Mouse (Mus musculus): ENCODE results near the gene Gm6588. TPM values are rescaled to one million over a fixed set of nuclear protein-coding genes. Genes with fewer than 3 reads are reported as not detected.

Gene Gm6588
- total RNA-seq, 2 experiments from 2014 or later: not detected

DNA sequence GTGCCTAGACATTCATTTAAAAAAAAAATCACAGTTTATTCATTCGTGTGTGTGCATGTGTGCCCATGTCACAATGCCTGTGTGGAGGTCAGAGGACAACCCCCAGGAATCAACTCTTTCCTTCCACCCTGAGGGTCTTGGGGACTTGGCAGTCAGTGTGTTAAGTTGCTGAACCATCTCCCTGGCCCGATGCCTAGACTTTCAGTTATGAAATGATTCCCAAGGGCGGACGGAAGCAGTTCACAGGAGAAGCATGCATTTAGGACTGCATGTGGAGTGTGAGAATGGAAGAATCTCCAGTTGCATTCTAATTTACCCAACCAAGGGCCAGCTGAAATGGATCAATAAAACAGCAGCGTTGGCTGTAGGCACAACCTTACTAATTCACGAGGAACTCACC lies 17.1 kb downstream of the Gm6588 start:
- intact Hi-C loops (cut with DNase I): loop anchor here (5.0 kb wide), 1 partner anchor 106 kb away; no protein-coding TSS in a partner anchor
- no peak for DNase-seq (ENCODE audit: low spot score in 2 of 2)

DNA sequence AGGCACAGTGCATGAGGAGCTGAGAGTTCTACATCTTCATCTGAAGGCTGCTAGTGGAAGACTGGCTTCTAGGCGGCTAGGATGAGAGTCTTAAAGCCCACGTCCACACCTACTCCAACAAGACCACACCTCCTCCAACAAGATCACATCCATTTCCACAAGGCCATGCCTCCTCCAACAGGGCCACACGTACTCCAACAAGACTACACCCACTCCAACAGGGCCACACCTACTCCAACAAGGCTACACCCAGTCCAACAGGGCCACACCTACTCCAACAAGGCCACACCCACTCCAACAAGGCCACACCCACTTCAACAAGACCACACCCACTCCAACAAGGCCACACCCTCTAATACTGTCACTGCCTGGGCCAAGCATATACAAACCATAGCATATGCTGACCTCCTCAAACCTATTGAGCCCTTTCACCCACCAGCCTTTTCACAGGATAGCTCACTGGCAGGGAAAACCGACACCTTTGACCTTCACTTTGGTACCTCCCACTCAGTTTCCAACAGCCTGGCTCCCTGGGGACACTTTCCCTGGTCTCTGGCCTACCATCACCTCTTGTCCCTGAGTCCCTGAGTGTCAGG lies 19.9 kb downstream of the Gm6588 start:
- intact Hi-C loops (cut with DNase I): loop anchor here (5.0 kb wide), 1 partner anchor 103 kb away; no protein-coding TSS in a partner anchor
- DNase-seq (ENCODE audit: low spot score in 2 of 2): no peak

DNA sequence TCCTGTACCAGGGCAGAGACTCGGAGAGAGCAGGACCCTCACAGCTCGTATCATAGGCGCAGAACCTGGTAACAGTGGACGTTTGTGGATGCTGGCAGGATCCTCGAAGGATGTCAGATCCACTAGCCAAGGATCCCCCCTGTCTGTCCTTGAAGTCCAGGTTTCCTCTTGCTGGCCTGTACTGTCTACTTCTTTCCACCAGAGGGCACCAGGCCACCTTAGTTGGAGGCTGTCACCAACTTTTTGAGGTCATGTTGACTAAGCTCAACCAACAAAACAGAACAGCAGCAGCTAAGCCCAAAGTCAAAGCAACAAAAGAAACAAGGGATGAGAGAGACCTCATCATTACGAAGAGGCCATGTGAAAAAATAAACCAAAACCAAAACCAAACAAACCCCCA lies 20.9 kb downstream of the Gm6588 start:
- intact Hi-C loops (cut with DNase I): loop anchor here (5.0 to 10.0 kb wide), 2 partner anchors 165 to 392 kb away; no protein-coding TSS in a partner anchor
- DNase-seq (ENCODE audit: low spot score in 2 of 2): peak in 1 of 2 experiments; percentile 51

DNA sequence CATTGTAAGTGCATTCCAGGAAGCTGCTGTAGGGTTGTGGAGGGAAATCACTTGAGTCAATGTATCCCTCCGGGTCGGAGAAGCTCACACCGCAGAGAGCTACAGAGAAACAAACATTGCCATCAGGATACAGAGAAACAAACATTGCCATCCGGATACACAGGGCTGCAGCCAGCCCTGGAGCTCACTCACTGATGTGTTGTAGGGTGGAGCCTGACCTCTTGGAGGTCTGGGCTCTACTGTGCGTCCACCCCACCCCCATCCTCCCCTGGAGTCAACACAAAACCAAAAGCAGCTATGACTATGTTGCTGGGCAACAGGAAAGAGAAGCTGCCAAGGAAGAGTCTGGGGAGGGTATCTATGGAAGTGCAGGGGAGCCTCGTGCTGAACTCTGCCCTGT lies 24.2 kb downstream of the Gm6588 start:
- DNase-seq (ENCODE audit: low spot score in 2 of 2): no peak
- intact Hi-C loops (cut with DNase I): loop anchor here (5.0 to 10.0 kb wide), 2 partner anchors 161 to 389 kb away; no protein-coding TSS in a partner anchor

DNA sequence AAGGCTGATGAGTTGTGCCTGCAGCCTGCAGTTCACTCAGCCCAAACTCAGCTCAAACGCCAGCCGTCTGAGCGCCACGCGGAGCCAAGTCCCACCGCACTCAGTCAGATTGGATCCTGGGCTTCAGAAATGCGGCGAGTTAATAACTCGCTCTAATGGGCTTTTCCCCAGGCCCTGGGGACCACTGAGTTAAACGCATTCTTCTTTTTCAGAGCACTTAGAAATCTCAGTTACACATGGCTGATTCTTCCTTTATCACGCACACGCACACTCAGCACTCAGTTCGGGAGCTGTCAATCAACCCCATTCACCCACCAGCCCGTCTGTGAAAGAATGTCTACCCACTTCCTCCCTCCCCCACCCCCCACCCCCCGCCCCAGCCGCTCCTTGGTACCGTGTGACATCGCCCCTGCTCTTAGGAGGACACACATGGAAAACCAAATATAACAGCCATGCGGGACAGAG lies 32.8 kb downstream of the Gm6588 start:
- intact Hi-C loops (cut with DNase I): no loop called here

DNA sequence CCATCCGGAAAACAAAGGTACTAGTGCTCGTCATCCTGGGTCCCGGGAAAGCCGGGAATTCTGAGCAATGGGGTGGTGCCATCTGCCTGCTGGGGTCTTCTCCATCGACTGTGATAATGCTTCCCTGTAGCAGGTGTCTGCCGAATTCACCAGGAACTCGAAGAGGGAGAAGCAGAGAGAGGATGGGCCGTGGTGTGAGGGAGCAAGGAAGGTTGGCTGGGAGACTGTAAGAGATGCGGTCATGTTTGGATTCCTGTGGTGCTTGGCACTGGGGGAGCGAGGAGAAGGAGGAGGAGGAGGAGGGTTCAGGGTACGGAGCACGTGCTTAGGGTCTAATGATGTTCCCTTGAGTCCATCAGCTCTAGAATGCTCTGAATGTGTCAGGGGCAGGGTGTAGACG lies 33.3 kb downstream of the Gm6588 start:
- intact Hi-C loops (cut with DNase I): no loop called here
- DNase-seq (ENCODE audit: low spot score in 2 of 2): no peak

More for the DNA sequence above, 32.8 kb downstream of the Gm6588 start:
- no peak for DNase-seq (ENCODE audit: low spot score in 2 of 2)

DNA sequence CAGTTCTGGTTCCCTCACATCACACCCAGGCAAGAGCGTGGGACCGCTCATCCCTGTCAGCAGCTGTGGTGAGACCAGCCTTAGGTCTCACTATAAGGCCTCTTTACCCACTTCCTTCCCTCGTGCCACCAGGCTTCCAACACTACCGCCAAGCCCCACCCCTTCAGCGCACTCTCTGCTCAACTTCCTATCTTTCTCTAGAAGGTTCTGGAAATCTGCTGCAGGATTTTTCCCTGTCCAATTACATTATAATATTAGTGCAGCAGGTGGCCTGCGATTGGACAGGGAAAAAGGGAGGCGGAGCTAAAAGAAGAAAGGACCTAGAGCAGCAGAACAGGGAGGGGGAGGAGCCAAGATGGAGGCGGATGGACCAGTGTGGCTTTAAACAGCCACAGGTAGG lies 33.8 kb downstream of the Gm6588 start:
- no peak for DNase-seq (ENCODE audit: low spot score in 2 of 2)
- intact Hi-C loops (cut with DNase I): no loop called here

DNA sequence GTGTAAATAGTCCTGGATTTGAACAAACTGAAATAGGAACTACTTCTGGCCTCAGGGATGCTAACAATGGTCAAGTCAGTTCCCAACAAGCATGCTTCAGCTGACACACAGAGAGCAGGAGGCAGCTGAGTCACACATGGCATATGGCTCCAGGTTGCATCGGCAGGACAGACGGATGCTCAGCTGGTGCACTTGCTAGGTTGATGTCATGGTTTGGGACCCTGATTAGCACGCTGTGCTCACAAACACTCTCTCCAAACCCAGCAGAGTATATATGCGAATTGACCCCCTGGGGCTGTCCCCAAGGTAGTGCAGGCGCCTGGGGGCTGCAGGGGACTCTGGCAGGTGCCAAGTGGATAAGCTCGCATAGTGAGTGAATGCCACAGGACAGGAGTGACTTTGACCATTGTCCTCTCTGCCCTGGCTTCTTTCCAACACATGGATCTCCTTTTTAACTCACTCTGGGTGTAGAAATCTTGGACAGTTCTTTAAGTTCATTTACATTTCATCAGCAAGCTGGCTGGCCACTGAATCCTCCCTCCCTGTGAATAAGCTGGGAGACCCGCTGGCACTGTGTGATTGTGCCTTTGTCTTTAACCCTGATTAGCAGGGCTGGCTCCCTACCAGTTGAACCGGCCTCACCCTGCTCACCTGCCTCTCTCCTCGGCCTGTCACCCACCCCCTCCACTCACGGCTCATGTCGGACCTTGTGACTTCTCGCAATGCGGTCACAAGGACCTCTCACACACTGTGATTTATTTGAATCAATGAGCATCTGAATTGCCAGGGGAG lies 35.9 kb downstream of the Gm6588 start:
- no peak for DNase-seq (ENCODE audit: low spot score in 2 of 2)
- intact Hi-C loops (cut with DNase I): no loop called here

DNA sequence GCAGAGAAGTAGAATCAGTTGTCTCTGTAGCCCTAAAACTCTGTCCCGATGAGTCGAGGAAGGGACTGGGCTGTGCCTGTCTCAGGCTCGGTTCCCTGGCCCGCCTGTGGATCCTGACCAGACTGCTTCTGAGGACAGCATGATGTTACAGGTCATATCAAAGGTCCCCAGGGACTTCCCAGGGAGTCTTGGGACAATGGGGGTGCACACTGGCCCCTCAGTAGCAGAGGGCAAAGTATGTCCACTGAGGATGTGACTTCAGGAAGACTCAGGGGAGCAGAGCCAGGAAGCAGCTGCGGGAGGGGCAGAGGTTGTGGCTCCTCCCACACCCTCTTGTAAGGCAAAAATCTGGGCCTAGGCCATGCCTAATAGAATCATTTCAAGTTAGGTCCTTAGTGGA lies 37.2 kb downstream of the Gm6588 start:
- no peak for DNase-seq (ENCODE audit: low spot score in 2 of 2)
- intact Hi-C loops (cut with DNase I): no loop called here

DNA sequence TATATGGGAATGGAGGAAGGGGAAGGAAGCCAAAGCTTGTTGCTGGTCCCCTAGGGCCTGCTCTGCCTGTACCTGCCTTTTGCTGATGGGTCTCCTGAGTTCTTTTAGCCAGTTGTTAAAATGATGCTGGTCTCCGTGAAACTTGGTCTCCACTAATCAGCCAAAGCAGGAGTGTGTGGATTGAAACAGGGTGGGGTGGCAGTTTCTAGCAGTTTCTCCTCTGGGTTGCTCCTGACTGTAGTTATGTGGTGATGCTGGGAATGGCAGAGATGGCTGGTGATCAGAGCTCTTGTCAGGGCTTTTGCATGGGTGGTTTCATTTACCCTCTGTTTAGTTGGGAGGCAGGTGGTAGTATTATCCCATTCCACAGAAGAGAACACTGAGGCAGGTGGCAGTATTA lies 38.3 kb downstream of the Gm6588 start:
- intact Hi-C loops (cut with DNase I): no loop called here
- DNase-seq (ENCODE audit: low spot score in 2 of 2): no peak

DNA sequence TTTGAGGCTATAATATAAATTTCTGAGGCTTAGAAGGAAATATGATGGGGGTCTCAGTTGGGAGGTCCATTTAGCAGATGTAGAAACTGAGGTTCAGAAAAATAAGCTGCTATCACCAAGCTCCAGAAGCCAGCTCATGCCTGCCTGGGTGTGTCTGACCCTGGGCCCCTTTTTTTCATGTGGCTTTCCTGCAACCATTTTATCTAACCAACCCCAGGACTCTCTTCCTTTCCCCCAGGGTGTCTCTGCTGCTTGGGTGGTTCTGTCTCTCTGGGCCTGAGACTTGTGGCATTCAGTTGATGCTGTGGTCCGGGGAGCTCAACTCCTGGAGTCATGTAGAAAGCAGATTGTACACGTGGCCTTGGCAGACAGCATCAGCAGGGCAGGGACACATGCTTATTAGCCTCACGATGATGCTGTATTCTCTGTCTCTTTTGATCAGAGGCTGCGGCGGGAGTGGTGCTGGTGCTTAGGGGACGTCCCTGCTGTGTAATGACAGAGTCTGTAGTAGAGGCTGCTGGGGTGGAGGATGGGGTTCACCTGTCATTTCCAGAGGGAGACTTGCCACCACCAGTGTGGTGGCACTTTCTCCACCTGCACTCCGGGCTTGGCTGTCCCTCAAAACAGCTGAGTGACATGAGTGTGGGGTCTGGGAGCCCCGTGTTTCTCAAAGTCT lies 39.0 kb downstream of the Gm6588 start:
- DNase-seq (ENCODE audit: low spot score in 2 of 2): no peak
- intact Hi-C loops (cut with DNase I): no loop called here

DNA sequence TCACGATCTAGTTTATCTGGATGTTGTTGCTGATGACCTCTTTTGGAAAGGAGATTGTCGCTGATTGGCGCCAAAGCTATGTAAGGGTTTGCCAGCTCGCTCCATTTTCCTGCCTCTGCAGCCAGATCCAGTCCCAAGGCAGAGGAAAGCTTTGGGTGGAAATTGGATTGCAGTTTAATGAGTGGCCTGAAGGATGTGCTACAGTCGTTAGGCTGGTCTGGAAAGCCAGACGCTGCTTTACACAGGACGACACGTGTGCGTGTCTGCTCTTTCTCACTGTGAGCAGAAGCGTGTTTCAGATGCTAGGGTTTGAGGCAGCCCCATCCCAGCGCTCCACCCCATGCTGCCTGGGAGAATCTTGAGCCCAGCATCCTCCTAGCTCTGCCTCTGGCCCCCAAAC lies 42.3 kb downstream of the Gm6588 start:
- intact Hi-C loops (cut with DNase I): loop anchor here (5.0 kb wide), 1 partner anchor 86 kb away; the partner anchor contains the start of gene Sez6l

DNA sequence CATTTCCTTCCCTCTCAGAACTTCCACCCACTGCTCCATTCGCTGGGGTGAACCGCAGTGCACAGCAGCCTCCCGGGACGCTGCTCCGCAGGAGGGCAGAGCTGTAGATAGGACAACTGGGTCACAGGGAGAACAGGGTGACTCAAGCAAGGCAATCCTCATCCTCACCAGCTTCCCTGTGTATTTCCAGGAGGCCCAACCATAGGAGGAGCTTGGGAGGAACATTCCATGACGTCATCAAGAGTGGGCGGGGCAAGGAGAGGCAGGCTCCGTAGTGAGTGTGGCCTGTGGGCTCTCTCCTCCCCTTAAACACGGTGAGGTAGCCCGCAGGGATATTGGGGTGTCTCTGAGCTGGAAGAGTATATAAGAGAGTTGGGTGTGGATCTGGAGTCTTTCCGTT lies 44.3 kb downstream of the Gm6588 start:
- intact Hi-C loops (cut with DNase I): loop anchor here (5.0 kb wide), 1 partner anchor 84 kb away; the partner anchor contains the start of gene Sez6l
- DNase-seq (ENCODE audit: low spot score in 2 of 2): peak; percentile 50 to 52

More for the DNA sequence above, 42.3 kb downstream of the Gm6588 start:
- no peak for DNase-seq (ENCODE audit: low spot score in 2 of 2)

DNA sequence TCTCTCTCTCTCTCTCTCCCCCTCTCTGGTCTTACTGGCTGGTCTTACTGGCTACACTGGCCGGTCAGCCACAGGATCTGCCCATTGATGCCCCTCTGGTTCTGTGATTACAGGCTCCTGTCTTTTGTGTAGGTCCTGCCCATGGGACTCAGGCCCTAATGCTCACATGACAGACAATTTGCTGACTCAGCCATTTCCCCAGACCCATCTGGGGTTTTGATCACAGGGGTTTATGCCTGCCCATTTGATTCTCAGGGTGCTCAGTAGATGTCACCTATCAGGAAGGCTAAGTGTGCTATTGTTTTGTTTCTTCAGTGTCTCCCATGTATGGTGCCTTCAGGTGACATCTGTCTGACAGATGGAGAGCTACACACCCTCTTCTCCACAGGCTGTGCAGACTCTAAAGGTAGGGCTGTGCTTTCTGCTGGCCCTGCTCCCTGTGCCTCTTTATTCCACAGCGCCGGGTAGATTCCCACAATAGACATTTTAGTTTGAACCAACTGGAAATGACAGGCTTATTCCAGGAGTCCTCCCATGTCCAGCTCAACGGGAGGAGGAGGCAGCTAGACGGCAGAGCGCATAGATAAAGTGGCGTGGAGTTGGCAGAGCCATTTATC lies 47.6 kb downstream of the Gm6588 start:
- intact Hi-C loops (cut with DNase I): no loop called here
- DNase-seq (ENCODE audit: low spot score in 2 of 2): no peak

DNA sequence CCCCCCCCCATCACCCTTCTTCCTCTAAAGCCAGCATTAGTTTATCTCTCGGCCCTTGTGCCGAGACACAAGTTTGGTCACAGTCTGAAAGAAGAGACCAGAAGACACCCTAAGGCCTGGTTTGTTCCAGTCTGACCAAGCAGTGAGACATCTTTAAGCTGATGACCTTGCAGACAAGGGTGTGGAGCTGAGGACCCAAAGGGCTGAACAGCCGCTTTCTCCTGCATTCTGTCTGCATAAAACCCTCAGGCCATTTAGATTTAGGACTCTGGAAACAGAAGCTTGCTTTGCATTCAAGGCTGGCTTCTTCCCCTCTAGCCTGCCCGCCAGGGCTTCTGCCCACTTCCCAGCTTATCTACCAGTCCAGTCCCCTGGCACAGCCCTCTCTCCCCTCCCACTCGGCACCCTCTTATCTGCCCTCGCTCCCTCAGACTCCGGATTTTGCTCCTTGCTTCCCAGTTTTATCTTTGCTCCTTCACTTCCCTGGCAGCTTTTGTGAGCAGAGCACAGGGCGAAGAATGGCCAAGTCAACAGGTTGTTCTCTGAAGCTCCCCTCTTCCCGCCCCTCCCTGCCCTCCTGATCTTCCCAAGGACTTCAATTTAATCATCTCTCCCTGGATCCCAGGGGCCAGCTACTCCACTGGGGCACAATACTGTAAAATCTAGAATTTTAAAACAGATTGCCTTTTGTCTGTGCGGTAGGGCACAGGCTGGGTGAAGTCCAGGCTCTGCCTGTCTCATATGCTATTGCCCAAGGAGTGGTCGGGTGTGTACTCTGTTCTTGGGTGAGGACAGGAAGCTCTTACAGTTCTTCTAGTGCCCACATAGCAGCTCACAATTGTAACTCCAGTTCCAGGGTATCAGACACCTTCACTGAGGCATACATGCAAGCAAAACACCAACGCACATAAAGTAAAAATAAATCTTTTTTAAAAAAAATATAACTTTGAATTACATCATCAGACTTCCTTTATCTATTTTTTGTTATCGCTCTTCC lies 50.0 kb downstream of the Gm6588 start:
- no peak for DNase-seq (ENCODE audit: low spot score in 2 of 2)
- intact Hi-C loops (cut with DNase I): no loop called here

DNA sequence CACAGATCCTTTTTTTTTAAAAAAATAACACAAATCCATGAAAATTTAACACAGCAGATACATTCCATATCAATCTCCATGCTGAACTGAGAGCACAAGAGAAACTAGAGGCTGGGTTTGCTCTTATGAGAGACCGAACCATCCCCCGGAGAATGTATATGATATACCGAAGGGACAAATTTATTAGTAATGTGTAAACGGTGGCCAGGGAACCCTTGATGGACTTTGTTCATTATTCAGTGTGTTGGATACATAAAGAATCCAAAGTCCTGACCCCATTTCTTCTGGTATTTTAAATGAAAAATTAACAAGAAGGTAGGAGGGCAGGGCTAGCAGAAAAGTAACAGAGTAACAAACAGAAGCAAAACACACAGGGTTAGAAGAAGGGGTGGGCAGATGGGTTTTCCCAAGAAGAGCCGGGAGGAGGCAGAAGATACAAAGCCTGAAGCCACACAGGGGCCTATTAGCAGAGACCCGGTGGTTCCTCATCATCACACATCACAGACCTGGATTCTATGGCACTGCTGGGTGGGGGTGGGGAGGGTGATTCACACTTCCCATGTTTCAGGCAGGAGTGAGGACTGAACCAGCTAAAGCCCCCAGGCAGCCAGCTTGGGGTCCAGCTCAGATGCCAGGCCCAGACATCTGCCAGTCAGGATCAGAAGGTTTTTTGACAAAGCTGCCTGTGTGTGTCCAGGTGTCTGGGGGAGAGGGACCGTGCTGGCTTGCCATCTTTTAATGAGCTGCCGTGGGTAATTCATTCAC lies 50.9 kb downstream of the Gm6588 start:
- intact Hi-C loops (cut with DNase I): no loop called here
- no peak for DNase-seq (ENCODE audit: low spot score in 2 of 2)
